Mouse (Mus musculus): ENCODE measurements at regions not wholly inside any gene's neighbourhood (a gene's known extent, or its start where the extent isn't known, plus 50 kb on each side); places are given as distances from the start of the nearest gene placed in this dataset.

DNA sequence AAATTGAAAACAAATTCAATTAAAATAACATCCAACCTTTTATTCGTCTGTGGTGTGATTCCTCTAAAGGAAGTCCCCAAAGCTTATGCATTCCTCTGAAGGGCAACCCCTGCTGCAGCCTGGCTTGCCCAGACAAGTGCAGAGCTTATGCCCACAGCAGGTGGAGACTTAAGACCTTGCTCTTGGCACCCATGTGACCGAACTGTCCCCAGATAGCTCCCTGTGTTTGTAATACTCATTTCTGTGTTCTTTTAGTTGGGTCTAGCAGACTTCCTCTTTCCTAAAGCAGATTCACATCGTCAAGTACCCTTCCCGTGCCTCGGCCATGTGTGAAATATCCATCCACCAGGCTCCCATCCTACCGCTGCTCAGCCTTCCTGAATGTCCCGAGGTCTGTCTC is 723.1 kb upstream of the 4930452B06Rik start:
- in situ Hi-C loops (cut with MboI, MseI): no loop called here

Data from T-helper 2 cell (primary cell).